Mouse (Mus musculus) stomach, embryonic 14.5 days (tissue): ENCODE results near the gene Rsph6a. TPM values are rescaled to one million over a fixed set of nuclear protein-coding genes. Genes with fewer than 3 reads are reported as not detected.

Source experiments
- ATAC-seq: fragments of 200-750 bp; cut with Nextera tagmentation; 2 replicates; pipeline ENCODE4 v1.8.0; 2017; ENCODE audit warnings: low read depth, moderate TSS enrichment; ENCODE audit not compliant: insufficient number of reproducible peaks, insufficient read depth, low FRiP score
- H3K27ac ChIP-seq: fragments of 300-500 bp; sonication (generic); 2 replicates; pipeline ENCODE4 v1.5.1; 2014; ENCODE audit warnings: mild to moderate bottlenecking, low read length, moderate library complexity, mixed read lengths
- H3K27me3 ChIP-seq: fragments of 300-500 bp; sonication (generic); 2 replicates; pipeline ENCODE4 v1.6.1; 2014; ENCODE audit warnings: low read length, control low read depth, mixed read lengths; ENCODE audit not compliant: control insufficient read depth, insufficient read depth
- H3K36me3 ChIP-seq: fragments of 300-500 bp; sonication (generic); 2 replicates; pipeline ENCODE4 v1.6.1; 2014; ENCODE audit warnings: mild to moderate bottlenecking, control low read depth, low read length, moderate library complexity, mixed read lengths; ENCODE audit not compliant: control insufficient read depth, insufficient read depth
- H3K4me1 ChIP-seq: fragments of 300-500 bp; sonication (generic); 2 replicates; pipeline ENCODE4 v1.6.1; 2014; ENCODE audit warnings: low read length, control low read depth, mixed read lengths; ENCODE audit not compliant: control insufficient read depth, insufficient read depth
- H3K4me2 ChIP-seq: fragments of 300-500 bp; sonication (generic); replicated peaks from 2 replicates; pipeline ENCODE4 v1.6.1; 2014; ENCODE audit warnings: low read depth, low read length, control low read depth
- H3K4me3 ChIP-seq: fragments of 300-500 bp; sonication (generic); 2 replicates; pipeline ENCODE4 v1.5.1; 2014; ENCODE audit warnings: low read depth, low read length, control low read depth
- H3K9ac ChIP-seq: fragments of 300-500 bp; sonication (generic); replicated peaks from 2 replicates; pipeline ENCODE4 v1.6.1; 2014; ENCODE audit warnings: low read depth, mild to moderate bottlenecking, control low read depth, low read length, moderate library complexity, mixed read lengths
- H3K9me3 ChIP-seq: fragments of 300-500 bp; sonication (generic); 2 replicates; pipeline ENCODE4 v1.6.1; 2016; ENCODE audit warnings: low read depth, low read length, control low read depth; ENCODE audit not compliant: control insufficient read depth
- WGBS: fragments of 180-500 bp; shearing (Covaris S2); extraction: QIAGEN DNeasy Blood & Tissue Kit; methylation state at CpG from one replicate; pipeline ENCODE4 v1.1.7; 2014; 5-methylcytosine and 5-hydroxymethylcytosine counted together
- polyA plus RNA-seq: library from polyadenylated mRNA; unstranded; fragments of >200 nt; fragmentation: Nextera tagmentation; extraction: Ambion mirVana; gene quantifications from 2 replicates; pipeline ENCODE4 v1.2.1, GENCODE M21; 2014

Rsph6a gene
- polyA plus RNA-seq, 1 experiment from 2014 or later = not detected

DNA sequence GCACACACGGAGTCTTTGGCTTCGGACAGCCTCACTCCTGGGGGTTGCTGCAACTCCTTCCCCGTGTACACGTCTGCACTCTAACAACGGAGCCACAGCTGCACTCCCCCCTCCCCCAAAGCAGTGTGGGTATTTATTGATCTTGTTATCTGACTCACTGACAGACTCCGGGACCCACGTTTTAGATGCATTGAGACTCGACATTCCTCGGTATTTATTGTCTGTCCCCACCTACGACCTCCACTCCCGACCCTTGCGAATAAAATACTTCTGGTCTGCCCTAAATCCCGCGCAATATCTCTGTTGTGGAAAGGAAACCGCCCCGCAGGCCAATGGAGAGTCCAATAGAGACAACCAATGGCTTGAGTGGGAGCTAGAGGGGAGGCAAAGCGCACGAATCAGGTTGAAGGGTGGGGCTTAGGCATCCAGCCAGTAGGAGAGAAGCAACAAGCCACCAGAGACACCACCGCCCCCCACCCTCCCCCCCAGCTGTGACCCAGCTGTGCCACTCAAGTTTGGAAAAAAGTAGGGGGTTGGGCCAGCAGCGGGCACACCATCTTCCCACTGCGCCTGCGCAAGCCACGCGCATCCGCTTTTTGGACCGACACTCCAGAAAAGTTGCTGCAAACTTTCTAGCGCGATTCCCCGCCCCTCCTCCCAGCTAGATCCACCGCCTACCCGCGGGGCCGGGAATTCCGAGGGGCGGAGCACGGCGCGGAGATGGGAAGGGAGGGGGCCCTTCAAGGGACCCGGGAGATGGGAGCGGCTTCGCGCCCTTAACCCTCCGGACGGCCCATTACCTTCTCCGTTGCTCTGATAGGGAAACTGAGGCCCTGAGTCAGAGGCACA, 39.3 kb downstream of the Rsph6a start:
- peaks cover 7% of the 10 kb centered on the region for H3K36me3 ChIP-seq
- peaks cover 24% of the 10 kb centered on the region for H3K4me1 ChIP-seq

DNA sequence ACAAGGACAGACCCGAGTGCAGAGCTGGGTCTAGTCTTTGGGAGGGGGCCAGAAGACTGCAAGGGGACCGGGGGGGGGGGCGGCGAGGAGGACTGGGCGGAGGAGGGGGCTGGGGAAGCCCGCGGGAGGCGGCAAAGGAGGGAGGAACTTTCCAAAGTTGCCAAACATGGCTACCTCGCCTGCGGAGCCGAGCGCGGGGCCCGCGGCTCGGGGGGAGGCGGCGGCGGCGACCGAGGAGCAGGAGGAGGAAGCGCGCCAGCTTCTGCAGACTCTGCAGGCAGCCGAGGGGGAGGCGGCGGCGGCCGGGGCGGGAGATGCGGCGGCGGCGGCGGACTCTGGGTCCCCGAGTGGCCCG, 40.0 kb downstream of the Rsph6a start, which contains the start of gene Six5:
Six5 (plus strand) TSS at position 124 of the 355 bp plus-strand sequence.
- Histone ChIP-seq H3K9ac (peak within 1 kb of the TSS; percentile 93), H3K4me3 (peak within 1 kb of the TSS; percentile 80), H3K4me2 (peak within 1 kb of the TSS; percentile 89), H3K4me1 (peaks cover 24% of the 10 kb centered on the region), H3K27ac (peak within 1 kb of the TSS; percentile 99), H3K9me3 (no peaks in the 10 kb centered on the region), H3K27me3 (no peaks in the 10 kb centered on the region), H3K36me3 (peaks cover 4% of the 10 kb centered on the region)
- WGBS = 6% methylated on average over 9 of the region's 36 CpGs
- no peak; the same call in 1 of the 2 replicates for ATAC-seq

More for the DNA sequence above, 39.3 kb downstream of the Rsph6a start:
- H3K4me2 ChIP-seq = peak overlapping the region; percentile 89
- peak overlapping the region; percentile 99 for H3K27ac ChIP-seq
- peak overlapping the region; percentile 93 for H3K9ac ChIP-seq
- peak; percentile 82 for ATAC-seq
- peak overlapping the region; percentile 80 for H3K4me3 ChIP-seq
- WGBS = under 1% methylated on average over 44 of the region's 45 CpGs
- H3K9me3 ChIP-seq = no peaks in the 10 kb centered on the region
- no peaks in the 10 kb centered on the region for H3K27me3 ChIP-seq

DNA sequence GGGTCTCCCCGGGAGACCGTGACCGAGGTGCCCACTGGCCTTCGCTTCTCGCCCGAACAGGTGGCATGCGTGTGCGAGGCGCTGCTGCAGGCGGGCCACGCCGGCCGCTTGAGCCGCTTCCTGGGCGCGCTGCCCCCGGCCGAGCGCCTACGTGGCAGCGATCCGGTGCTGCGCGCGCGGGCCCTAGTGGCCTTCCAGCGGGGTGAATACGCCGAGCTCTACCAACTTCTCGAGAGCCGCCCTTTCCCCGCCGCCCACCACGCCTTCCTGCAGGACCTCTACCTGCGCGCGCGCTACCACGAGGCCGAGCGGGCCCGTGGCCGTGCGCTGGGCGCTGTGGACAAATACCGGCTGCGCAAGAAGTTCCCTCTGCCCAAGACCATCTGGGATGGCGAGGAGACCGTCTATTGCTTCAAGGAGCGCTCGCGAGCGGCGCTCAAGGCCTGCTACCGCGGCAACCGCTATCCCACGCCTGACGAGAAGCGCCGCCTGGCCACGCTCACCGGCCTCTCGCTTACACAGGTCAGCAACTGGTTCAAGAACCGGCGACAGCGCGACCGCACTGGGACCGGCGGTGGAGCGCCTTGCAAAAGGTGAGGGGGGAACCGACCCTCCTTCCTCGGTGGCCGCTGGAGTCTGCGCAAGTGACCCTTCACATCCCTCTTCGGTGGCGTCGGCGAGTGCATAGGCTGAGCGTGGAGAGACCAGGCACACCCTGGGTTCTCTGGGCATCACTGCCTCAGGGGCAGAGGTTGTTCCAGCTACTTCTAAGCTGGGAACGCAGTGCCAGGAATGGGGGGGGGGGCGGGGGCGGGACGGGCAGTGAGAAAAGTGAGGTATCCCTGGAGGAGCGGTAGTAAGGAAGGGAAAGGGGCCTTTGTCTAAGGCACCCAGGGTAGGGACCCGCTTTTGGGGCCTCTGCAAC, 40.6 kb downstream of the Rsph6a start:
- under 1% methylated on average over 84 of the region's 87 CpGs for WGBS
- peaks cover 4% of the 10 kb centered on the region for H3K36me3 ChIP-seq
- peak overlapping the region; percentile 80 for H3K4me3 ChIP-seq
- H3K27me3 ChIP-seq = no peaks in the 10 kb centered on the region
- no peak for ATAC-seq
- H3K9me3 ChIP-seq = no peaks in the 10 kb centered on the region
- peak overlapping the region; percentile 89 for H3K4me2 ChIP-seq
- H3K9ac ChIP-seq = peak overlapping the region; percentile 93
- H3K27ac ChIP-seq = peak overlapping the region; percentile 99
- peaks cover 24% of the 10 kb centered on the region for H3K4me1 ChIP-seq

- Histone ChIP-seq H3K4me3 (peak overlapping the region; percentile 80), H3K9ac (peak overlapping the region; percentile 93), H3K27me3 (no peaks in the 10 kb centered on the region), H3K27ac (peak overlapping the region; percentile 99), H3K4me2 (peak overlapping the region; percentile 89), H3K36me3 (peaks cover 4% of the 10 kb centered on the region), H3K4me1 (peaks cover 24% of the 10 kb centered on the region), H3K9me3 (no peaks in the 10 kb centered on the region)
- ATAC-seq = peak; percentile 19
- WGBS = under 1% methylated on average over 19 of the region's 19 CpGs
Measured at GRCm38 (mm10) chr7:19095751-19096110, 41.2 kb downstream of the Rsph6a start.

GRCm38 (mm10) chr7:19096421-19096976, 42.0 kb downstream of the Rsph6a start:
- peaks cover 4% of the 10 kb centered on the region; the same call in 1 of the 2 replicates for H3K36me3 ChIP-seq
- peak overlapping the region; percentile 93 for H3K9ac ChIP-seq
- H3K27me3 ChIP-seq = no peaks in the 10 kb centered on the region
- peak overlapping the region; percentile 89 for H3K4me2 ChIP-seq
- no peaks in the 10 kb centered on the region for H3K9me3 ChIP-seq
- H3K4me3 ChIP-seq = peak overlapping the region; percentile 80
- H3K4me1 ChIP-seq = peaks cover 24% of the 10 kb centered on the region
- 47% methylated on average over 5 of the region's 5 CpGs for WGBS
- no peak for ATAC-seq
- H3K27ac ChIP-seq = peak overlapping the region; percentile 99; the same call in 1 of the 2 replicates

- no peaks in the 10 kb centered on the region for H3K9me3 ChIP-seq
- peaks cover 4% of the 10 kb centered on the region; the same call in 1 of the 2 replicates for H3K36me3 ChIP-seq
- 46% methylated on average over 2 of the region's 2 CpGs for WGBS
- peaks cover 20% of the 10 kb centered on the region for H3K4me1 ChIP-seq
- H3K9ac ChIP-seq = no peak overlapping the region
- peak overlapping the region; percentile 89; the same call in 1 of the 2 replicates for H3K4me2 ChIP-seq
- no peak for ATAC-seq
- no peaks in the 10 kb centered on the region for H3K27me3 ChIP-seq
- no peak overlapping the region for H3K27ac ChIP-seq
- no peak overlapping the region for H3K4me3 ChIP-seq
Measured at GRCm38 (mm10) chr7:19097217-19097616, 42.7 kb downstream of the Rsph6a start.

GRCm38 (mm10) chr7:19097863-19098262, 43.4 kb downstream of the Rsph6a start:
- H3K27ac ChIP-seq = no peak overlapping the region
- H3K4me3 ChIP-seq = no peak overlapping the region
- peaks cover 14% of the 10 kb centered on the region for H3K4me1 ChIP-seq
- H3K9ac ChIP-seq = no peak overlapping the region
- no peak for ATAC-seq
- H3K27me3 ChIP-seq = no peaks in the 10 kb centered on the region
- no peak overlapping the region for H3K4me2 ChIP-seq
- H3K36me3 ChIP-seq = peaks cover 4% of the 10 kb centered on the region; the same call in 1 of the 2 replicates
- H3K9me3 ChIP-seq = no peaks in the 10 kb centered on the region

DNA sequence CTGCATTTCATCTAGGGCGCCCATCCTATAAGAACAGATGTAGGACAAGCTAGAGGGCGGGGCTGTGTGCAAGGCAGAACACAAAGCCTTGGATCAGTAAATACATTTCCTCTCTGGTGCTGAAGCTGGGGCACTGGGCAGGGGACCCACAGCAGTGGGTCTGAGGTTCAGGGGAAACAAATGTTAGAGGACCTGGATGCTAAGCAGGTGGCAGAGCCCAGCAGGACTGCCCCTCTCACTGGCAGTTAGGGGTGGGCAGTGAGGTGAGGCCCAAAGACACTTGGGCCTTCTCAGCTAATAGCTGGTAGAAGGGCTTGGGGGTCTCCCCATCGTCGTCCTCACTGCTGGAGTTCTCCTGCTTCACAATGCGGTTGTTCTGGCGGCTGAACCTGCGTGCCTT, 44.3 kb downstream of the Rsph6a start:
- peaks cover 4% of the 10 kb centered on the region; the same call in 1 of the 2 replicates for H3K36me3 ChIP-seq
- H3K27me3 ChIP-seq = no peaks in the 10 kb centered on the region
- no peak overlapping the region for H3K27ac ChIP-seq
- no peak for ATAC-seq
- H3K4me1 ChIP-seq = peaks cover 12% of the 10 kb centered on the region
- no peak overlapping the region for H3K4me2 ChIP-seq
- no peak overlapping the region for H3K9ac ChIP-seq
- 74% methylated on average over 7 of the region's 7 CpGs for WGBS
- no peak overlapping the region for H3K4me3 ChIP-seq
- no peaks in the 10 kb centered on the region for H3K9me3 ChIP-seq
